Mouse (Mus musculus): ENCODE data around the gene Alg12. TPM values are rescaled to one million over a fixed set of nuclear protein-coding genes. Genes with fewer than 3 reads are reported as not detected.
A peak's percentile ranks its signal among the peaks of the same experiment; 100 is the strongest.

Alg12 gene
- total and polyA plus RNA-seq, 3 experiments, result 7.2 to 11.0 (median 8.7) TPM

- Histone ChIP-seq H3K4me1 (ENCODE audit: control insufficient read depth, insufficient read depth, low read length) (peaks cover 14% of the 10 kb centered on the region), H3K9ac (ENCODE audit: low read depth, low read length) (no peak overlapping the region), H3K4me3 (no peak overlapping the region), H3K79me2 (replicated peaks; ENCODE audit: control insufficient read depth, insufficient read depth, low read length) (no peaks in the 10 kb centered on the region), H3K27me3 (ENCODE audit: control insufficient read depth, insufficient read depth, low read length) (no peaks in the 10 kb centered on the region), H3K27ac (peak overlapping the region; percentile 54), H3K36me3 (ENCODE audit: control insufficient read depth, insufficient read depth, low read length) (no peaks in the 10 kb centered on the region)
- 19% methylated on average over 9 of the region's 9 CpGs for WGBS
- DNase-seq, result peak; percentile 81 to 83
- intact Hi-C loops (cut with DNase I), result loop anchor here (1.0 to 10.0 kb wide), 3 partner anchors 48 to 247 kb away; partner anchors contain the start of gene Trabd
- TF ChIP-seq EP300 (IDR thresholded peaks at IDR 0.05; ENCODE audit: insufficient read depth, low read depth, low read length) (peak; percentile 96), CTCF (IDR thresholded peaks at IDR 0.05) (peak; percentile 66), POLR2A (IDR thresholded peaks at IDR 0.05; ENCODE audit: insufficient read depth, low read depth, low read length) (no peak)
Observed at GRCm38 (mm10) chr15:88827991-88828799, 9.1 kb upstream of the Alg12 start.

- Histone ChIP-seq H3K36me3 (ENCODE audit: control insufficient read depth, insufficient read depth, low read length) (no peaks in the 10 kb centered on the region), H3K27me3 (ENCODE audit: control insufficient read depth, insufficient read depth, low read length) (no peaks in the 10 kb centered on the region), H3K4me3 (no peak overlapping the region), H3K9ac (ENCODE audit: low read depth, low read length) (no peak overlapping the region), H3K79me2 (replicated peaks; ENCODE audit: control insufficient read depth, insufficient read depth, low read length) (no peaks in the 10 kb centered on the region), H3K4me1 (ENCODE audit: control insufficient read depth, insufficient read depth, low read length) (peaks cover 14% of the 10 kb centered on the region), H3K27ac (no peak overlapping the region)
- no peak for DNase-seq
- 88% methylated on average over 6 of the region's 6 CpGs for WGBS
- TF ChIP-seq POLR2A (IDR thresholded peaks at IDR 0.05; ENCODE audit: insufficient read depth, low read depth, low read length), result no peak
- TF ChIP-seq EP300 (IDR thresholded peaks at IDR 0.05; ENCODE audit: insufficient read depth, low read depth, low read length), result no peak
- no peak for TF ChIP-seq CTCF (IDR thresholded peaks at IDR 0.05)
- intact Hi-C loops (cut with DNase I), result loop anchor here (10.0 kb wide), 1 partner anchor 247 kb away; the partner anchor contains the start of gene Trabd
Observed at GRCm38 (mm10) chr15:88827466-88827865, 8.3 kb upstream of the Alg12 start.

- no peak for TF ChIP-seq CTCF (IDR thresholded peaks at IDR 0.05)
- no peak for TF ChIP-seq EP300 (IDR thresholded peaks at IDR 0.05; ENCODE audit: insufficient read depth, low read depth, low read length)
- no peak for TF ChIP-seq POLR2A (IDR thresholded peaks at IDR 0.05; ENCODE audit: insufficient read depth, low read depth, low read length)
- H3K9ac ChIP-seq (ENCODE audit: low read depth, low read length), result no peak overlapping the region
- no peaks in the 10 kb centered on the region for H3K36me3 ChIP-seq (ENCODE audit: control insufficient read depth, insufficient read depth, low read length)
- H3K27me3 ChIP-seq (ENCODE audit: control insufficient read depth, insufficient read depth, low read length), result no peaks in the 10 kb centered on the region
- 90% methylated on average over 5 of the region's 5 CpGs for WGBS
- H3K4me1 ChIP-seq (ENCODE audit: control insufficient read depth, insufficient read depth, low read length), result no peaks in the 10 kb centered on the region
- no peak for DNase-seq
- intact Hi-C loops (cut with DNase I), result loop anchor here (10.0 kb wide), 1 partner anchor 251 kb away; the partner anchor contains the start of gene Trabd
- H3K4me3 ChIP-seq, result no peak overlapping the region
- no peak overlapping the region for H3K27ac ChIP-seq
- no peaks in the 10 kb centered on the region for H3K79me2 ChIP-seq (replicated peaks; ENCODE audit: control insufficient read depth, insufficient read depth, low read length)
Observed at GRCm38 (mm10) chr15:88823376-88823775, 4.3 kb upstream of the Alg12 start.

- TF ChIP-seq CTCF (IDR thresholded peaks at IDR 0.05), result no peak
- TF ChIP-seq POLR2A (IDR thresholded peaks at IDR 0.05; ENCODE audit: insufficient read depth, low read depth, low read length), result no peak
- no peak for TF ChIP-seq EP300 (IDR thresholded peaks at IDR 0.05; ENCODE audit: insufficient read depth, low read depth, low read length)
- H3K79me2 ChIP-seq (replicated peaks; ENCODE audit: control insufficient read depth, insufficient read depth, low read length), result no peaks in the 10 kb centered on the region
- no peak overlapping the region for H3K4me3 ChIP-seq
- no peak overlapping the region for H3K9ac ChIP-seq (ENCODE audit: low read depth, low read length)
- H3K27me3 ChIP-seq (ENCODE audit: control insufficient read depth, insufficient read depth, low read length), result no peaks in the 10 kb centered on the region
- intact Hi-C loops (cut with DNase I), result loop anchor here (10.0 kb wide), 1 partner anchor 252 kb away; the partner anchor contains the start of gene Trabd
- 91% methylated on average over 7 of the region's 7 CpGs for WGBS
- H3K36me3 ChIP-seq (ENCODE audit: control insufficient read depth, insufficient read depth, low read length), result no peaks in the 10 kb centered on the region
- H3K4me1 ChIP-seq (ENCODE audit: control insufficient read depth, insufficient read depth, low read length), result no peaks in the 10 kb centered on the region
- no peak for DNase-seq
- no peak overlapping the region for H3K27ac ChIP-seq
Observed at GRCm38 (mm10) chr15:88822513-88822912, 3.4 kb upstream of the Alg12 start.

- WGBS, result 82% methylated on average over 7 of the region's 7 CpGs
- H3K4me3 ChIP-seq, result no peak overlapping the region
- intact Hi-C loops (cut with DNase I), result loop anchor here (10.0 kb wide), 1 partner anchor 253 kb away; the partner anchor contains the start of gene Trabd
- H3K9ac ChIP-seq (ENCODE audit: low read depth, low read length), result no peak overlapping the region
- H3K4me1 ChIP-seq (ENCODE audit: control insufficient read depth, insufficient read depth, low read length), result no peaks in the 10 kb centered on the region
- H3K36me3 ChIP-seq (ENCODE audit: control insufficient read depth, insufficient read depth, low read length), result no peaks in the 10 kb centered on the region
- no peak for DNase-seq
- no peaks in the 10 kb centered on the region for H3K27me3 ChIP-seq (ENCODE audit: control insufficient read depth, insufficient read depth, low read length)
- TF ChIP-seq POLR2A (IDR thresholded peaks at IDR 0.05; ENCODE audit: insufficient read depth, low read depth, low read length), result no peak
- TF ChIP-seq CTCF (IDR thresholded peaks at IDR 0.05), result no peak
- TF ChIP-seq EP300 (IDR thresholded peaks at IDR 0.05; ENCODE audit: insufficient read depth, low read depth, low read length), result no peak
- no peak overlapping the region for H3K27ac ChIP-seq
- no peaks in the 10 kb centered on the region for H3K79me2 ChIP-seq (replicated peaks; ENCODE audit: control insufficient read depth, insufficient read depth, low read length)
Observed at GRCm38 (mm10) chr15:88821403-88821802, 2.3 kb upstream of the Alg12 start.

GRCm38 (mm10) chr15:88819906-88820303 is 787 bp upstream of the Alg12 start:
- Histone ChIP-seq H3K27ac (peak overlapping the region; percentile 55), H3K4me3 (peak overlapping the region; percentile 74), H3K36me3 (ENCODE audit: control insufficient read depth, insufficient read depth, low read length) (no peaks in the 10 kb centered on the region), H3K79me2 (replicated peaks; ENCODE audit: control insufficient read depth, insufficient read depth, low read length) (no peaks in the 10 kb centered on the region), H3K9ac (ENCODE audit: low read depth, low read length) (peak overlapping the region; percentile 88), H3K27me3 (ENCODE audit: control insufficient read depth, insufficient read depth, low read length) (no peaks in the 10 kb centered on the region), H3K4me1 (ENCODE audit: control insufficient read depth, insufficient read depth, low read length) (no peaks in the 10 kb centered on the region)
- TF ChIP-seq EP300 (IDR thresholded peaks at IDR 0.05; ENCODE audit: insufficient read depth, low read depth, low read length) (no peak), POLR2A (IDR thresholded peaks at IDR 0.05; ENCODE audit: insufficient read depth, low read depth, low read length) (no peak), CTCF (IDR thresholded peaks at IDR 0.05) (no peak)
- WGBS, result 1% methylated on average over 23 of the region's 23 CpGs
- intact Hi-C loops (cut with DNase I), result loop anchor here (2.0 to 10.0 kb wide), 3 partner anchors 68 to 255 kb away; partner anchors contain the start of genes Trabd and Zbed4
- DNase-seq, result no peak
